Mouse (Mus musculus): ENCODE data around the gene Natd1. TPM values are rescaled to one million over a fixed set of nuclear protein-coding genes. Genes with fewer than 3 reads are reported as not detected.
A peak's percentile ranks its signal among the peaks of the same experiment; 100 is the strongest.
"Not testable (repeated sequence)": the region's sequence is repeated elsewhere in the genome, so short reads cannot be mapped to it uniquely, and the experiment has no call there.

Natd1 gene
- total RNA-seq, 2 experiments from 2014 or later = 10.6 to 11.8 TPM

- DNase-seq (ENCODE audit: low spot score in 2 of 2) = no peak
- intact Hi-C loops (cut with DNase I) = no loop called here
Measured at GRCm38 (mm10) chr11:60903661-60904061, 10.9 kb downstream of the Natd1 start.

GRCm38 (mm10) chr11:60902486-60902885 lies 12.1 kb downstream of the Natd1 start:
- intact Hi-C loops (cut with DNase I) = no loop called here
- no peak for DNase-seq (ENCODE audit: low spot score in 2 of 2)

- intact Hi-C loops (cut with DNase I) = no loop called here
- DNase-seq (ENCODE audit: low spot score in 2 of 2) = no peak
Measured at GRCm38 (mm10) chr11:60902001-60902400, 12.5 kb downstream of the Natd1 start.

GRCm38 (mm10) chr11:60895915-60896314 lies 18.6 kb downstream of the Natd1 start:
- intact Hi-C loops (cut with DNase I) = no loop called here

GRCm38 (mm10) chr11:60890744-60891143 lies 23.8 kb downstream of the Natd1 start:
- no peak for DNase-seq (ENCODE audit: low spot score in 2 of 2)
- intact Hi-C loops (cut with DNase I) = no loop called here

More at GRCm38 (mm10) chr11:60895915-60896314, 18.6 kb downstream of the Natd1 start:
- DNase-seq (ENCODE audit: low spot score in 2 of 2) = no peak

- no peak for DNase-seq (ENCODE audit: low spot score in 2 of 2)
- intact Hi-C loops (cut with DNase I) = no loop called here
Measured at GRCm38 (mm10) chr11:60890286-60890685, 24.3 kb downstream of the Natd1 start.

- intact Hi-C loops (cut with DNase I) = no loop called here
Measured at GRCm38 (mm10) chr11:60889861-60890260, 24.7 kb downstream of the Natd1 start.

GRCm38 (mm10) chr11:60886986-60887385 lies 27.6 kb downstream of the Natd1 start:
- DNase-seq (ENCODE audit: low spot score in 2 of 2); intact Hi-C loops (cut with DNase I): not testable (repeated sequence)

More at GRCm38 (mm10) chr11:60889861-60890260, 24.7 kb downstream of the Natd1 start:
- no peak for DNase-seq (ENCODE audit: low spot score in 2 of 2)

GRCm38 (mm10) chr11:60882386-60882785 lies 32.2 kb downstream of the Natd1 start:
- intact Hi-C loops (cut with DNase I) = no loop called here
- no peak for DNase-seq (ENCODE audit: low spot score in 2 of 2)

GRCm38 (mm10) chr11:60880559-60880958 lies 34.0 kb downstream of the Natd1 start:
- intact Hi-C loops (cut with DNase I) = no loop called here
- DNase-seq (ENCODE audit: low spot score in 2 of 2) = no peak

GRCm38 (mm10) chr11:60879423-60879822 lies 35.1 kb downstream of the Natd1 start:
- intact Hi-C loops (cut with DNase I) = loop anchor here (5.0 kb wide), 1 partner anchor 47 kb away; the partner anchor contains the start of gene Dhrs7b
- peak; percentile 57 to 77 for DNase-seq (ENCODE audit: low spot score in 2 of 2)

- intact Hi-C loops (cut with DNase I) = loop anchor here (5.0 kb wide), 1 partner anchor 46 kb away; the partner anchor contains the start of gene Dhrs7b
- peak; percentile 97 to 98 for DNase-seq (ENCODE audit: low spot score in 2 of 2)
Measured at GRCm38 (mm10) chr11:60878675-60879294, 35.8 kb downstream of the Natd1 start, which contains the start of gene Tmem11. Tmem11 (minus strand) TSS chr11:60879272.

GRCm38 (mm10) chr11:60878056-60878612 lies 36.4 kb downstream of the Natd1 start:
- intact Hi-C loops (cut with DNase I) = loop anchor here (5.0 kb wide), 1 partner anchor 46 kb away; the partner anchor contains the start of gene Dhrs7b
- peak; percentile 34 to 58 for DNase-seq (ENCODE audit: low spot score in 2 of 2)

GRCm38 (mm10) chr11:60873101-60873500 lies 41.4 kb downstream of the Natd1 start:
- intact Hi-C loops (cut with DNase I) = no loop called here
- DNase-seq (ENCODE audit: low spot score in 2 of 2) = no peak

- DNase-seq (ENCODE audit: low spot score in 2 of 2) = no peak
- intact Hi-C loops (cut with DNase I) = no loop called here
Measured at GRCm38 (mm10) chr11:60871409-60871808, 43.1 kb downstream of the Natd1 start.

- DNase-seq (ENCODE audit: low spot score in 2 of 2); intact Hi-C loops (cut with DNase I): not testable (repeated sequence)
Measured at GRCm38 (mm10) chr11:60869471-60869870, 45.1 kb downstream of the Natd1 start.

- DNase-seq (ENCODE audit: low spot score in 2 of 2) = no peak
- intact Hi-C loops (cut with DNase I) = no loop called here
Measured at GRCm38 (mm10) chr11:60867904-60868303, 46.6 kb downstream of the Natd1 start.

GRCm38 (mm10) chr11:60867456-60867855 lies 47.1 kb downstream of the Natd1 start:
- intact Hi-C loops (cut with DNase I) = no loop called here
- no peak for DNase-seq (ENCODE audit: low spot score in 2 of 2)

- DNase-seq (ENCODE audit: low spot score in 2 of 2) = no peak
- intact Hi-C loops (cut with DNase I) = no loop called here
Measured at GRCm38 (mm10) chr11:60866021-60866420, 48.5 kb downstream of the Natd1 start.

GRCm38 (mm10) chr11:60864916-60865315 lies 49.6 kb downstream of the Natd1 start:
- intact Hi-C loops (cut with DNase I) = no loop called here

GRCm38 (mm10) chr11:60864166-60864565 lies 50.4 kb downstream of the Natd1 start:
- intact Hi-C loops (cut with DNase I) = no loop called here
- DNase-seq (ENCODE audit: low spot score in 2 of 2) = no peak

More at GRCm38 (mm10) chr11:60864916-60865315, 49.6 kb downstream of the Natd1 start:
- DNase-seq (ENCODE audit: low spot score in 2 of 2) = no peak

All from left cerebral cortex, postnatal 14 days (tissue).